17 mouse cellular contexts compared by ENCODE assay signal in the genomic region with DNA sequence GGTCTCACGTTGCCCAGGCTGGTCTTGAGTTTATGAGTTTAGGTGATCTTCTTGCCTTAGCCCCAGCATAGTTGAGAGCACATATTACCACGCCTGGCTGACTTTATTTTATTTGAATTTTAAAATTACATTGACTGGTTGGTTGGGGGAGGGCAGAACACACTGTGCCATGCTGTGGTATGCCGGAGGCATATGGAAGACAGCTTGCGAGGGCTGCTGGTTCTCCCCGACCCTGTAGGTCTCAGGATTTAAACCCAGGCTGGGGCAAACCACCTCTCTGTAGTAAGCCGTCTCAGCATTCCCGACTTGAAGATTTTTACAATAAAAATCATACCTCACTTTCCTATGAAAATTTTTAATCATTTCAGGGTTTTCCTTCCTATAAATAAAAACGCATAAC.
"Had no signal": no experiment of that assay in that cellular context is flagged by ENCODE, and none has a peak within 500 bp of the region (broad histone marks: within the 10 kb centered on the region; RNA-seq: fewer than 3 reads in every experiment).

No protein-coding gene starts in this region.

- H3K4me2 ChIP-seq: limb, embryonic 15.5 days; liver, embryonic 12.5 days; lung, embryonic 14.5 days; neural tube, embryonic 12.5 days had no signal

- H3K36me3 ChIP-seq: liver, embryonic 12.5 days; neural tube, embryonic 12.5 days had no signal

- H3K4me3 ChIP-seq: limb, embryonic 15.5 days; liver, embryonic 12.5 days; midbrain, embryonic 10.5 days; myocyte; neural tube, embryonic 12.5 days had no signal

- H3K27me3 ChIP-seq: limb, embryonic 15.5 days; liver, embryonic 12.5 days; neural tube, embryonic 12.5 days had no signal

- DNase-seq: kidney, adult 8-10 months; kidney, postnatal 25 days; layer of hippocampus, adult 9-11 months; layer of hippocampus, postnatal 36 days; lung, embryonic 14.5 days; lung, postnatal 10 days; lung, postnatal 4 days; retina, postnatal 1 day; right cerebral cortex, postnatal 4 days; spleen, adult 18-20 months; thymus, adult 18-20 months; thymus, postnatal 14 days had no signal

- H3K4me1 ChIP-seq: liver, embryonic 12.5 days; midbrain, embryonic 10.5 days; neural tube, embryonic 12.5 days had no signal

- ATAC-seq: liver, embryonic 12.5 days had no signal

- H3K9ac ChIP-seq: limb, embryonic 15.5 days; liver, embryonic 12.5 days; lung, embryonic 14.5 days; neural tube, embryonic 12.5 days had no signal

- H3K27ac ChIP-seq: limb, embryonic 15.5 days; liver, embryonic 12.5 days; midbrain, embryonic 10.5 days; neural tube, embryonic 12.5 days had no signal

- H3K9me3 ChIP-seq: limb, embryonic 15.5 days; liver, embryonic 12.5 days; midbrain, embryonic 10.5 days; neural tube, embryonic 12.5 days had no signal
